Mouse (Mus musculus) CH12F3 (cell line): ENCODE measurements around the gene Treml1.

Experiments used
- in situ Hi-C: fragments of 300-500 bp; cut with MboI; formaldehyde crosslinking; loops from 2 replicates; pipeline ENCODE4 v1.14.3; 2020; ENCODE audit warnings: low sequenced_read_pairs

Gene Treml1

GRCm38 (mm10) chr17:48408526-48409291 is 49.0 kb downstream of the Treml1 start:
- in situ Hi-C loops: no loop called here

GRCm38 (mm10) chr17:48409380-48410298 is 49.9 kb downstream of the Treml1 start, which contains the start of the genes Nfya and Oard1:
Nfya (minus strand) TSS chr17:48409906.
Oard1 (plus strand) TSS chr17:48410014.
- in situ Hi-C loops: loop anchor here (10.0 kb wide), 1 partner anchor 995 kb away; no protein-coding TSS in a partner anchor

DNA sequence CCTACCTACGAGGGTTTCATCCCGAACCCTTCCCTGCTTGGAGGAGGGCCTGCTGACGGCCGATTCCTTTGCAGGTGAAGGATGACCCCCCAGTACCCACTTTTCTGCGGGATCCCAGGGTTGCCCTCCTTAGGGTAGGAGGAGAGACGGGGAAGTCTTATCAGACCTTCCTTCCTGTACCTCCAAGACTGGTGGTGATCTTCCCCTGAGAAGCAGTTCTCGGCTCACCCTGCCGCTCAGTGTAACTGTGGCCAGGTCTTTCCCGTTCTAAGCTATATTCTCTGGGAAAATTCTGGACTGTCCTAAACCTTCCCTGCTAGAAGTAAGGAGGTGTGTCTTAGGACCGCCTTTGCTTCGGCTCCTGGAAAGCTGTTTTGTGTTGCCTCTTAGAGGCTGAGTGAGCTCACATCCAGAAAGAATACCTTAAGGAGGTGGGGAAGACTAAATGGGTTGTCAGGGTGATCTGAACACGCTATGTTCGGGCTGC is 50.6 kb downstream of the Treml1 start:
- in situ Hi-C loops: loop anchor here (10.0 kb wide), 1 partner anchor 994 kb away; no protein-coding TSS in a partner anchor

DNA sequence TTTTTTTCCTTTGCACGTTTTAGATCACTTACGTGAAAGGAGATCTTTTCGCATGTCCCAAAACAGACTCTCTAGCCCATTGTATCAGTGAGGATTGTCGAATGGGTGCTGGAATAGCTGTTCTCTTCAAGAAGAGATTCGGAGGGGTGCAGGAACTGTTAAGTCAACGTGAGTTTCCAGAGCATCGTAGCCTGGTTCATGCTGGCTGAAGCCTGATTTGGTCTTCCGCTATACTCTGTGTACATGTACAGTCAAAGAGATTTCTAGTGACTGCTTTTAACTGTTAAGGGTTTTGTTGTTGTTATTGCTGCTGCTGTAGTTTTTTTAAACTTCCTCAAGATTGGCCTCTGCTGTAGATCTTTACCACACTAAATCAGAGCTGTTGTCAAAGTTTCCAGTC is 51.5 kb downstream of the Treml1 start:
- in situ Hi-C loops: loop anchor here (10.0 kb wide), 1 partner anchor 994 kb away; no protein-coding TSS in a partner anchor

- in situ Hi-C loops: loop anchor here (10.0 kb wide), 1 partner anchor 989 kb away; no protein-coding TSS in a partner anchor
Measured at GRCm38 (mm10) chr17:48416011-48416410, 56.3 kb downstream of the Treml1 start.
